Mouse (Mus musculus): ENCODE results near the gene Ppp1r8.

The Ppp1r8 gene

GRCm38 (mm10) chr4:132842970-132843704 is at the start of gene Ppp1r8:
Gene Ppp1r8 (minus strand): TSS chr4:132843169.
- peak; percentile 90 for DNase-seq (ENCODE audit: extremely low spot score)

- no peak for DNase-seq (ENCODE audit: extremely low spot score)
These were observed 41.9 kb upstream of the Ppp1r8 start for GRCm38 (mm10) chr4:132884844-132885374.

GRCm38 (mm10) chr4:132884064-132884843 is 41.3 kb upstream of the Ppp1r8 start, which contains the start of gene Stx12:
Gene Stx12 (minus strand): TSS chr4:132884509.
- peak; percentile 92 for DNase-seq (ENCODE audit: extremely low spot score)

- DNase-seq (ENCODE audit: extremely low spot score) = no peak
These were observed 40.6 kb upstream of the Ppp1r8 start for GRCm38 (mm10) chr4:132883561-132884063.

- DNase-seq (ENCODE audit: extremely low spot score) = no peak
These were observed 31.6 kb upstream of the Ppp1r8 start for GRCm38 (mm10) chr4:132874363-132875097.

GRCm38 (mm10) chr4:132873481-132874362 is 30.8 kb upstream of the Ppp1r8 start:
- DNase-seq (ENCODE audit: extremely low spot score) = no peak

- no peak for DNase-seq (ENCODE audit: extremely low spot score)
These were observed 28.1 kb upstream of the Ppp1r8 start for GRCm38 (mm10) chr4:132871116-132871515.

- no peak for DNase-seq (ENCODE audit: extremely low spot score)
These were observed 21.9 kb upstream of the Ppp1r8 start for GRCm38 (mm10) chr4:132864856-132865255.

GRCm38 (mm10) chr4:132863012-132863411 is 20.0 kb upstream of the Ppp1r8 start:
- no peak for DNase-seq (ENCODE audit: extremely low spot score)

GRCm38 (mm10) chr4:132860880-132861279 is 17.9 kb upstream of the Ppp1r8 start:
- no peak for DNase-seq (ENCODE audit: extremely low spot score)

GRCm38 (mm10) chr4:132843705-132844071 is 719 bp upstream of the Ppp1r8 start:
- DNase-seq (ENCODE audit: extremely low spot score) = no peak

GRCm38 (mm10) chr4:132842281-132842906 is 575 bp downstream of the Ppp1r8 start:
- peak; percentile 49 for DNase-seq (ENCODE audit: extremely low spot score)

GRCm38 (mm10) chr4:132841493-132841892 is 1.5 kb downstream of the Ppp1r8 start:
- DNase-seq (ENCODE audit: extremely low spot score) = no peak

- DNase-seq (ENCODE audit: extremely low spot score) = peak; percentile 62
These were observed 19.2 kb downstream of the Ppp1r8 start for GRCm38 (mm10) chr4:132823614-132824366.

GRCm38 (mm10) chr4:132818442-132818841 is 24.5 kb downstream of the Ppp1r8 start:
- DNase-seq (ENCODE audit: extremely low spot score) = no peak

- DNase-seq (ENCODE audit: extremely low spot score) = no peak
These were observed 26.1 kb downstream of the Ppp1r8 start for GRCm38 (mm10) chr4:132816855-132817254.

GRCm38 (mm10) chr4:132816404-132816803 is 26.6 kb downstream of the Ppp1r8 start:
- DNase-seq (ENCODE audit: extremely low spot score) = no peak

GRCm38 (mm10) chr4:132809621-132810020 is 33.3 kb downstream of the Ppp1r8 start:
- no peak for DNase-seq (ENCODE audit: extremely low spot score)

GRCm38 (mm10) chr4:132807771-132808641 is 35.0 kb downstream of the Ppp1r8 start:
- DNase-seq (ENCODE audit: extremely low spot score) = no peak
